Mouse (Mus musculus): Measurements from ENCODE around the gene Flt4. TPM values are rescaled to one million over a fixed set of nuclear protein-coding genes. Genes with fewer than 3 reads are reported as not detected.

The Flt4 gene
- total RNA-seq, 2 experiments from 2014 or later = 14.7 to 19.0 TPM

DNA sequence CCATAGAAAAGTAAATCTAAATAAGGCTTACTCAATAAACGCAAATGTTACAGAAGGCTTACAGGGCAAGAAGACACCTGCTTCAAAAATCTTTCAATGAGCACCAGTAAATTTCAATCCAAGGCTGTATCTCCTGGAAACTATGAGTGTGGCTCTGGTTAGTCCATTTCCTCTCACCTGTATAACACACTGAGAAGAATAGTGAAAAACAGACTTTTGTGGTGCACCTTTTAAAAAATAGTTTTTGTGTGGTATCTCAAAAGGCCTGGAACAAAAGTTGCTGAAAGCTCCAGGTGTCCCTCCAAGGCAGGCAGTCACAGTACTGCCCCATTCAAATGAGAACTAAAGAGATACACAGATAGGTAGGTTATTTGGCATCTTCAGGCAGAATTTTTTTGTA, 90.0 kb downstream of the Flt4 start:
- DNase-seq = no peak

- no peak for DNase-seq
These were observed 93.0 kb downstream of the Flt4 start for GRCm38 (mm10) chr11:49702014-49702413.

Other genes with a start within 250 kb of the Flt4 start
- not detected for gene Olfr1389, start 186.2 kb upstream of the Flt4 start, total RNA-seq (2021)
- not detected for gene Olfr1388, start 172.6 kb upstream of the Flt4 start, total RNA-seq (2021)
- gene Olfr1387, start 153.9 kb upstream of the Flt4 start, total RNA-seq (2021) = not detected
- gene Olfr1386, start 144.2 kb upstream of the Flt4 start, total RNA-seq (2021) = not detected
- not detected for gene Olfr1385, start 120.2 kb upstream of the Flt4 start, total RNA-seq (2021)
- not detected for gene Olfr1384, start 102.5 kb upstream of the Flt4 start, total RNA-seq (2021)
- gene Olfr1383, start 89.6 kb upstream of the Flt4 start, total RNA-seq (2021) = under 1 TPM; 0.36 to 0.79 TPM
- not detected for gene Olfr1382, start 81.0 kb upstream of the Flt4 start, total RNA-seq (2021)
- gene Olfr1381, start 65.8 kb upstream of the Flt4 start, total RNA-seq (2021) = not detected
- not detected for gene Olfr1380, start 52.4 kb upstream of the Flt4 start, total RNA-seq (2021)
- gene Scgb3a1, start 54.3 kb downstream of the Flt4 start, total RNA-seq (2021) = not detected
- 10 to 100 TPM; 64.2 to 67.9 TPM for gene Cnot6, start 103.5 kb downstream of the Flt4 start, total RNA-seq (2021)
- gene Gfpt2, start 184.9 kb downstream of the Flt4 start, total RNA-seq (2021) = 1 to 10 TPM; 9.1 to 9.3 TPM
- gene Mapk9, start 237.5 kb downstream of the Flt4 start, total RNA-seq (2021) = 10 to 100 TPM; 51.4 to 53.6 TPM